Mouse (Mus musculus): ENCODE measurements around the gene Emg1.

- no peak for TF ChIP-seq POLR2A (IDR thresholded peaks at IDR 0.05; ENCODE audit: insufficient read depth, low read length)
- TF ChIP-seq CTCF (IDR thresholded peaks at IDR 0.05; ENCODE audit: low read depth, low read length) = no peak
Measured at GRCm38 (mm10) chr6:124722876-124723473, 11.0 kb upstream of the Emg1 start.

Data from ES-Bruce4 (cell line).